Mouse (Mus musculus) myocyte (in vitro differentiated cells): ENCODE results near the gene Spryd3. TPM values are rescaled to one million over a fixed set of nuclear protein-coding genes. Genes with fewer than 3 reads are reported as not detected.

Source experiments
- H3K27me3 ChIP-seq: one replicate; pipeline ENCODE4 v1.6.1; 2011; ENCODE audit not compliant: control insufficient read depth, insufficient read depth, insufficient read length
- H3K36me3 ChIP-seq: one replicate; pipeline ENCODE4 v1.6.1; 2011; ENCODE audit not compliant: control insufficient read depth, insufficient read depth
- H3K4me2 ChIP-seq: one replicate; pipeline ENCODE4 v1.6.1; 2011; ENCODE audit warnings: low read depth, control low read depth
- H3K4me3 ChIP-seq: one replicate; pipeline ENCODE4 v1.5.1; 2011; ENCODE audit warnings: mild to moderate bottlenecking, control low read depth, moderate library complexity
- H3K79me2 ChIP-seq: one replicate; pipeline ENCODE4 v1.6.1; 2011; ENCODE audit not compliant: control insufficient read depth, insufficient read depth
- H3ac ChIP-seq: one replicate; pipeline ENCODE4 v1.6.1; 2011; ENCODE audit not compliant: control insufficient read depth, insufficient read length
- CEBPB ChIP-seq: IDR thresholded peaks from 2 replicates; pipeline ENCODE4 v1.6.1; 2011; ENCODE audit warnings: mild to moderate bottlenecking, moderate library complexity; ENCODE audit not compliant: poor library complexity, insufficient read depth, severe bottlenecking
- E2F4 ChIP-seq: IDR thresholded peaks from one replicate; pipeline ENCODE4 v1.6.1; 2011; ENCODE audit warnings: mild to moderate bottlenecking, control low read depth, moderate library complexity; ENCODE audit not compliant: insufficient read depth
- MAX ChIP-seq: IDR thresholded peaks from one replicate; pipeline ENCODE4 v1.6.1; 2011; ENCODE audit warnings: low read depth, mild to moderate bottlenecking, control low read depth
- MYOD1 ChIP-seq, 3 experiments: IDR thresholded peaks; one replicate each; pipeline ENCODE4 v1.6.1; 2011; ENCODE audit warnings: control low read depth in 2 of 3, low read depth in 2 of 3, mild to moderate bottlenecking in 2 of 3, moderate library complexity in 1 of 3; ENCODE audit not compliant: insufficient read length in 2 of 3, control insufficient read depth in 1 of 3
- MYOG ChIP-seq, 3 experiments: IDR thresholded peaks; one replicate each; pipeline ENCODE4 v1.6.1; 2011; ENCODE audit warnings: control low read depth in 2 of 3, low read depth in 2 of 3, mild to moderate bottlenecking in 2 of 3; ENCODE audit not compliant: insufficient read length in 2 of 3, control insufficient read depth in 1 of 3, insufficient read depth in 1 of 3
- POLR2A ChIP-seq: IDR thresholded peaks from one replicate; pipeline ENCODE4 v1.6.1; 2011; ENCODE audit warnings: low read depth, mild to moderate bottlenecking, control low read depth, moderate library complexity; ENCODE audit not compliant: insufficient read length
- POLR2AphosphoS2 ChIP-seq: IDR thresholded peaks from one replicate; pipeline ENCODE4 v1.6.1; 2011; ENCODE audit warnings: low read depth, control low read depth; ENCODE audit not compliant: insufficient read length
- REST ChIP-seq: IDR thresholded peaks from one replicate; pipeline ENCODE4 v1.6.1; 2011; ENCODE audit warnings: mild to moderate bottlenecking, control low read depth, moderate library complexity; ENCODE audit not compliant: insufficient read depth, insufficient read length
- SRF ChIP-seq: IDR thresholded peaks from one replicate; pipeline ENCODE4 v1.6.1; 2011; ENCODE audit warnings: low read depth; ENCODE audit not compliant: control insufficient read depth, insufficient read length
- TCF12 ChIP-seq: IDR thresholded peaks from one replicate; pipeline ENCODE4 v1.6.1; 2011; ENCODE audit warnings: mild to moderate bottlenecking, control low read depth; ENCODE audit not compliant: poor library complexity, insufficient read depth, severe bottlenecking
- TCF3 ChIP-seq: IDR thresholded peaks from one replicate; pipeline ENCODE4 v1.6.1; 2011; ENCODE audit warnings: low read depth, control low read depth; ENCODE audit not compliant: insufficient read length
- USF1 ChIP-seq: IDR thresholded peaks from one replicate; pipeline ENCODE4 v1.6.1; 2011; ENCODE audit warnings: low read depth, mild to moderate bottlenecking, control low read depth, moderate library complexity
- polyA plus RNA-seq: library from polyadenylated mRNA; unstranded; fragments of >200 nt; fragmentation: generic; extraction: Trizol; gene quantifications from one replicate; pipeline ENCODE4 v1.2.1, GENCODE M21; 2012; ENCODE audit warnings: missing spikeins

Gene Spryd3
- polyA plus RNA-seq, 1 experiment = 51.0 TPM

- H3K4me3 ChIP-seq = no peak overlapping the region
- no peak for TF ChIP-seq TCF3
- no peak for TF ChIP-seq POLR2AphosphoS2
- TF ChIP-seq MYOD1 (IDR thresholded peaks at IDR 0.05; ENCODE audit: control insufficient read depth in 1 of 3, insufficient read length in 2 of 3, low read depth in 2 of 3) = no peak
- TF ChIP-seq E2F4 = no peak
- TF ChIP-seq SRF = no peak
- TF ChIP-seq TCF12 = no peak
- TF ChIP-seq MYOG (IDR thresholded peaks at IDR 0.05; ENCODE audit: control insufficient read depth in 1 of 3, insufficient read depth in 1 of 3, insufficient read length in 2 of 3, low read depth in 2 of 3) = no peak
- no peak for TF ChIP-seq REST
- no peak for TF ChIP-seq POLR2A
- TF ChIP-seq CEBPB = no peak
- TF ChIP-seq MAX = no peak
- TF ChIP-seq USF1 = no peak
- peak overlapping the region; percentile 26 for H3K4me2 ChIP-seq
- H3K36me3 ChIP-seq = peaks cover 99% of the 10 kb centered on the region
- H3ac ChIP-seq = no peak overlapping the region
- peaks cover 39% of the 10 kb centered on the region for H3K79me2 ChIP-seq
- H3K27me3 ChIP-seq = no peaks in the 10 kb centered on the region
These were observed 44.3 kb downstream of the Spryd3 start for GRCm38 (mm10) chr15:102091688-102092087.

DNA sequence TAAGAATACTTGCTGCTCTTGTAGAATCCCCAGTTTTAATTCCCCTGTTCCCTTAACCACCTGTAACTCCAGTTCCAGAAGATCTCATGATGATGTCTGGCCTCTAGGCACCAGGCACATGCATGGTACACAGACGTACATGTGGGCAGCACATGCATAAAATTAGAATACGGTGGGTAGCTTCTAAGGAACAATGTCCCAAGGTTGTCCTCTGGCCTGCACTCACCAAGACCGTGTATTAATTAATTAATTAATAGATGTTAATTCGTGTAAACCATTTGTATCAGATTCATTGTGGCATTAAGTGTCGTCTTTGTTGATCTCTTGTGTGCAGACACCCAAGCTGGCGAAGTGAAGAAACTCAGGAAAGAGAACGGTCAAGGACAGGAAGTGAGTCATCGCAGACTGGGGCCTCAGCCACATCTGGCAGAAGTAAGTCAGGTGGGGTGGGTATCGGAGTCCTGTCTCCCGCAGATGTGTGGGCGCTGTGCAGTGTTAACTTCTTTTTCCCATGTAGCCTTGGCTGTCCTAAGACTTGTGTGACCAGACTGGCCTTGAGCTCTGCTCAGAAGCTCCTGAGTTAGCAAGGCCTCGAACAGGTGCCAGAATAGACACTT lies 44.9 kb downstream of the Spryd3 start:
- H3K4me2 ChIP-seq = peak overlapping the region; percentile 26
- H3ac ChIP-seq = no peak overlapping the region
- H3K36me3 ChIP-seq = peaks cover 100% of the 10 kb centered on the region
- H3K4me3 ChIP-seq = no peak overlapping the region
- no peaks in the 10 kb centered on the region for H3K27me3 ChIP-seq
- TF ChIP-seq POLR2A (no peak), TCF3 (no peak), USF1 (no peak), POLR2AphosphoS2 (peak; percentile 39), TCF12 (no peak), SRF (no peak), MYOD1 (IDR thresholded peaks at IDR 0.05; ENCODE audit: control insufficient read depth in 1 of 3, insufficient read length in 2 of 3, low read depth in 2 of 3) (peak in 1 of 3 experiments; percentile 11)
- peaks cover 45% of the 10 kb centered on the region for H3K79me2 ChIP-seq

GRCm38 (mm10) chr15:102089914-102090585 lies 46.0 kb downstream of the Spryd3 start:
- H3K79me2 ChIP-seq = peaks cover 55% of the 10 kb centered on the region
- H3K27me3 ChIP-seq = no peaks in the 10 kb centered on the region
- peaks cover 100% of the 10 kb centered on the region for H3K36me3 ChIP-seq
- H3K4me3 ChIP-seq = no peak overlapping the region
- no peak for TF ChIP-seq E2F4
- no peak for TF ChIP-seq CEBPB
- no peak for TF ChIP-seq TCF12
- TF ChIP-seq USF1 = no peak
- TF ChIP-seq TCF3 = no peak
- no peak for TF ChIP-seq MYOD1 (IDR thresholded peaks at IDR 0.05; ENCODE audit: control insufficient read depth in 1 of 3, insufficient read length in 2 of 3, low read depth in 2 of 3)
- H3ac ChIP-seq = no peak overlapping the region
- no peak overlapping the region for H3K4me2 ChIP-seq

DNA sequence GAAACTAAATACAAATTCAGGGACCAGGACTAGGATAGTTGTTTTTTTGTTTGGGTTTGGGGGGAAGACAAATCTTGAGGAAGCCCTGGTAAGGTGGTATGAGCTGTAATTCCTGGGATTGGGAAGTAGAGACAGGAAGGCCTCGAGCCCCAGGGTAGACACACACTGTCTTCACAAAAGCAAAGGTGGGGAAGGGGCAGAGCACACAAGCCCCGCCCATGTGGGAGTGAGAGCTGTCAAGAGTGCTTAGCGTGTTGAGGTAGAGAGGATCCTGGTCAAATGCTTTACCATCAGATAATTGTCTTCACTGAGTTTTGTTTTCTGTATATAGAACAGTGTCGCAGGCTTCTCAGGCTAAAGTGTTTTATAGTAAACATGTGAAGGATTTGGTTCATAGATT lies 53.0 kb downstream of the Spryd3 start:
- Histone ChIP-seq H3ac (no peak overlapping the region), H3K27me3 (no peaks in the 10 kb centered on the region), H3K4me2 (no peak overlapping the region), H3K79me2 (peaks cover 98% of the 10 kb centered on the region), H3K4me3 (no peak overlapping the region), H3K36me3 (peaks cover 69% of the 10 kb centered on the region)
- no peak for TF ChIP-seq E2F4
- no peak for TF ChIP-seq TCF3
- no peak for TF ChIP-seq MYOG (IDR thresholded peaks at IDR 0.05; ENCODE audit: control insufficient read depth in 1 of 3, insufficient read depth in 1 of 3, insufficient read length in 2 of 3, low read depth in 2 of 3)
- no peak for TF ChIP-seq MYOD1 (IDR thresholded peaks at IDR 0.05; ENCODE audit: control insufficient read depth in 1 of 3, insufficient read length in 2 of 3, low read depth in 2 of 3)
- no peak for TF ChIP-seq POLR2AphosphoS2

GRCm38 (mm10) chr15:102082148-102082547 lies 53.9 kb downstream of the Spryd3 start:
- no peak overlapping the region for H3K4me2 ChIP-seq
- no peaks in the 10 kb centered on the region for H3K27me3 ChIP-seq
- TF ChIP-seq CEBPB (no peak), TCF12 (no peak), E2F4 (no peak), MYOG (IDR thresholded peaks at IDR 0.05; ENCODE audit: control insufficient read depth in 1 of 3, insufficient read depth in 1 of 3, insufficient read length in 2 of 3, low read depth in 2 of 3) (no peak), MYOD1 (IDR thresholded peaks at IDR 0.05; ENCODE audit: control insufficient read depth in 1 of 3, insufficient read length in 2 of 3, low read depth in 2 of 3) (no peak), POLR2A (no peak), SRF (no peak), TCF3 (no peak), USF1 (no peak), MAX (no peak), REST (no peak), POLR2AphosphoS2 (no peak)
- H3ac ChIP-seq = no peak overlapping the region
- no peak overlapping the region for H3K4me3 ChIP-seq
- peaks cover 61% of the 10 kb centered on the region for H3K36me3 ChIP-seq
- H3K79me2 ChIP-seq = peaks cover 99% of the 10 kb centered on the region
